Mouse (Mus musculus): ENCODE results near the gene Gm11634. TPM values are rescaled to one million over a fixed set of nuclear protein-coding genes. Genes with fewer than 3 reads are reported as not detected.
A peak's percentile ranks its signal among the peaks of the same experiment; 100 is the strongest.
"Not testable (repeated sequence)": the region's sequence is repeated elsewhere in the genome, so short reads cannot be mapped to it uniquely, and the experiment has no call there.

Gm11634 gene
- polyA plus RNA-seq, 1 experiment from 2014 or later = not detected

- H3K9me3 ChIP-seq (ENCODE audit: control insufficient read depth, low read length) = no peaks in the 10 kb centered on the region
- DNase-seq (no peak), ATAC-seq (ENCODE audit: low FRiP score, low TSS enrichment) (no peak)
- no peak overlapping the region for H3K4me3 ChIP-seq (replicated peaks; ENCODE audit: low read depth, low read length)
- no peak overlapping the region for H3K4me2 ChIP-seq (ENCODE audit: low read length)
- no peaks in the 10 kb centered on the region for H3K27me3 ChIP-seq (ENCODE audit: control insufficient read depth, insufficient read depth, low read length)
- H3K4me1 ChIP-seq (ENCODE audit: control insufficient read depth, insufficient read depth, low read length) = no peaks in the 10 kb centered on the region
- H3K36me3 ChIP-seq (ENCODE audit: control insufficient read depth, insufficient read depth, low read length) = no peaks in the 10 kb centered on the region
- 48% methylated on average over 11 of the region's 11 CpGs for WGBS
- H3K9ac ChIP-seq (replicated peaks; ENCODE audit: low read length) = no peak overlapping the region
- H3K27ac ChIP-seq (replicated peaks; ENCODE audit: low read depth, low read length) = no peak overlapping the region
Observed at GRCm38 (mm10) chr11:101610445-101610844, 11.4 kb upstream of the Gm11634 start.

GRCm38 (mm10) chr11:101607134-101607533, 8.1 kb upstream of the Gm11634 start:
- H3K36me3 ChIP-seq (ENCODE audit: control insufficient read depth, insufficient read depth, low read length) = not testable (repeated sequence)
- 87% methylated on average over 4 of the region's 4 CpGs for WGBS

GRCm38 (mm10) chr11:101604531-101605453, 5.7 kb upstream of the Gm11634 start:
- ATAC-seq (ENCODE audit: low FRiP score, low TSS enrichment); H3K36me3 ChIP-seq (ENCODE audit: control insufficient read depth, insufficient read depth, low read length); H3K4me1 ChIP-seq (ENCODE audit: control insufficient read depth, insufficient read depth, low read length); H3K27me3 ChIP-seq (ENCODE audit: control insufficient read depth, insufficient read depth, low read length); H3K9me3 ChIP-seq (ENCODE audit: control insufficient read depth, low read length): not testable (repeated sequence)
- 2% methylated on average over 30 of the region's 30 CpGs for WGBS
- H3K4me3 ChIP-seq (replicated peaks; ENCODE audit: low read depth, low read length) = peak overlapping the region; percentile 35
- H3K4me2 ChIP-seq (ENCODE audit: low read length) = peak overlapping the region; percentile 57
- peak; percentile 86 for DNase-seq
- peak overlapping the region; percentile 34; the same call in 1 of the 2 replicates for H3K9ac ChIP-seq (replicated peaks; ENCODE audit: low read length)
- H3K27ac ChIP-seq (replicated peaks; ENCODE audit: low read depth, low read length) = peak overlapping the region; percentile 52

More at GRCm38 (mm10) chr11:101607134-101607533, 8.1 kb upstream of the Gm11634 start:
- DNase-seq; H3K27ac ChIP-seq (replicated peaks; ENCODE audit: low read depth, low read length); ATAC-seq (ENCODE audit: low FRiP score, low TSS enrichment); H3K4me2 ChIP-seq (ENCODE audit: low read length); H3K9ac ChIP-seq (replicated peaks; ENCODE audit: low read length); H3K9me3 ChIP-seq (ENCODE audit: control insufficient read depth, low read length); H3K27me3 ChIP-seq (ENCODE audit: control insufficient read depth, insufficient read depth, low read length); H3K4me1 ChIP-seq (ENCODE audit: control insufficient read depth, insufficient read depth, low read length); H3K4me3 ChIP-seq (replicated peaks; ENCODE audit: low read depth, low read length): not testable (repeated sequence)

- WGBS = 0% methylated on average over 3 of the region's 3 CpGs
- Histone ChIP-seq H3K9ac (replicated peaks; ENCODE audit: low read length) (peak overlapping the region; percentile 34; the same call in 1 of the 2 replicates), H3K27me3 (ENCODE audit: control insufficient read depth, insufficient read depth, low read length) (no peaks in the 10 kb centered on the region), H3K4me1 (ENCODE audit: control insufficient read depth, insufficient read depth, low read length) (peaks cover 4% of the 10 kb centered on the region; the same call in 1 of the 2 replicates), H3K9me3 (ENCODE audit: control insufficient read depth, low read length) (no peaks in the 10 kb centered on the region), H3K27ac (replicated peaks; ENCODE audit: low read depth, low read length) (peak overlapping the region; percentile 52; the same call in 1 of the 2 replicates), H3K4me3 (replicated peaks; ENCODE audit: low read depth, low read length) (peak overlapping the region; percentile 35), H3K36me3 (ENCODE audit: control insufficient read depth, insufficient read depth, low read length) (no peaks in the 10 kb centered on the region), H3K4me2 (ENCODE audit: low read length) (peak overlapping the region; percentile 57)
- no peak for ATAC-seq (ENCODE audit: low FRiP score, low TSS enrichment)
- no peak for DNase-seq
Observed at GRCm38 (mm10) chr11:101604116-101604515, 5.1 kb upstream of the Gm11634 start.

GRCm38 (mm10) chr11:101602491-101602890, 3.4 kb upstream of the Gm11634 start:
- DNase-seq = peak; percentile 73
- H3K4me2 ChIP-seq (ENCODE audit: low read length) = no peak overlapping the region
- ATAC-seq (ENCODE audit: low FRiP score, low TSS enrichment) = no peak
- no peak overlapping the region for H3K27ac ChIP-seq (replicated peaks; ENCODE audit: low read depth, low read length)
- H3K9me3 ChIP-seq (ENCODE audit: control insufficient read depth, low read length) = no peaks in the 10 kb centered on the region
- peaks cover 4% of the 10 kb centered on the region; the same call in 1 of the 2 replicates for H3K4me1 ChIP-seq (ENCODE audit: control insufficient read depth, insufficient read depth, low read length)
- no peaks in the 10 kb centered on the region for H3K27me3 ChIP-seq (ENCODE audit: control insufficient read depth, insufficient read depth, low read length)
- H3K36me3 ChIP-seq (ENCODE audit: control insufficient read depth, insufficient read depth, low read length) = no peaks in the 10 kb centered on the region
- WGBS = 5% methylated on average over 3 of the region's 3 CpGs
- no peak overlapping the region for H3K4me3 ChIP-seq (replicated peaks; ENCODE audit: low read depth, low read length)
- no peak overlapping the region for H3K9ac ChIP-seq (replicated peaks; ENCODE audit: low read length)

- Histone ChIP-seq H3K4me2 (ENCODE audit: low read length) (no peak overlapping the region), H3K9ac (replicated peaks; ENCODE audit: low read length) (no peak overlapping the region), H3K27me3 (ENCODE audit: control insufficient read depth, insufficient read depth, low read length) (no peaks in the 10 kb centered on the region), H3K4me3 (replicated peaks; ENCODE audit: low read depth, low read length) (no peak overlapping the region), H3K9me3 (ENCODE audit: control insufficient read depth, low read length) (no peaks in the 10 kb centered on the region), H3K36me3 (ENCODE audit: control insufficient read depth, insufficient read depth, low read length) (0 out of 2 replicates have a peak, but pooled peaks cover 4% of the 10 kb centered on the region), H3K27ac (replicated peaks; ENCODE audit: low read depth, low read length) (no peak overlapping the region), H3K4me1 (ENCODE audit: control insufficient read depth, insufficient read depth, low read length) (no peaks in the 10 kb centered on the region)
- ATAC-seq (ENCODE audit: low FRiP score, low TSS enrichment) = no peak
- 77% methylated on average over 12 of the region's 12 CpGs for WGBS
- DNase-seq = no peak
Observed at GRCm38 (mm10) chr11:101589989-101590624, 8.9 kb downstream of the Gm11634 start.

- H3K4me1 ChIP-seq (ENCODE audit: control insufficient read depth, insufficient read depth, low read length) = no peaks in the 10 kb centered on the region
- 30% methylated on average over 5 of the region's 5 CpGs for WGBS
- ATAC-seq (ENCODE audit: low FRiP score, low TSS enrichment) (no peak), DNase-seq (peak; percentile 77)
- H3K27ac ChIP-seq (replicated peaks; ENCODE audit: low read depth, low read length) = no peak overlapping the region
- no peak overlapping the region for H3K9ac ChIP-seq (replicated peaks; ENCODE audit: low read length)
- H3K9me3 ChIP-seq (ENCODE audit: control insufficient read depth, low read length) = no peaks in the 10 kb centered on the region
- no peaks in the 10 kb centered on the region for H3K27me3 ChIP-seq (ENCODE audit: control insufficient read depth, insufficient read depth, low read length)
- H3K4me3 ChIP-seq (replicated peaks; ENCODE audit: low read depth, low read length) = no peak overlapping the region
- H3K4me2 ChIP-seq (ENCODE audit: low read length) = no peak overlapping the region
- 0 out of 2 replicates have a peak, but pooled peaks cover 4% of the 10 kb centered on the region for H3K36me3 ChIP-seq (ENCODE audit: control insufficient read depth, insufficient read depth, low read length)
Observed at GRCm38 (mm10) chr11:101589444-101589843, 9.6 kb downstream of the Gm11634 start.

- H3K4me3 ChIP-seq (replicated peaks; ENCODE audit: low read depth, low read length) = no peak overlapping the region
- H3K27me3 ChIP-seq (ENCODE audit: control insufficient read depth, insufficient read depth, low read length) = no peaks in the 10 kb centered on the region
- ATAC-seq (ENCODE audit: low FRiP score, low TSS enrichment) (no peak), DNase-seq (no peak)
- H3K9ac ChIP-seq (replicated peaks; ENCODE audit: low read length) = no peak overlapping the region
- H3K27ac ChIP-seq (replicated peaks; ENCODE audit: low read depth, low read length) = no peak overlapping the region
- H3K4me1 ChIP-seq (ENCODE audit: control insufficient read depth, insufficient read depth, low read length) = no peaks in the 10 kb centered on the region
- no peaks in the 10 kb centered on the region for H3K9me3 ChIP-seq (ENCODE audit: control insufficient read depth, low read length)
- WGBS = 92% methylated on average over 7 of the region's 7 CpGs
- 0 out of 2 replicates have a peak, but pooled peaks cover 4% of the 10 kb centered on the region for H3K36me3 ChIP-seq (ENCODE audit: control insufficient read depth, insufficient read depth, low read length)
- no peak overlapping the region for H3K4me2 ChIP-seq (ENCODE audit: low read length)
Observed at GRCm38 (mm10) chr11:101588868-101589267, 10.2 kb downstream of the Gm11634 start.

All from midbrain, embryonic 14.5 days (tissue).